Mouse (Mus musculus) retina, postnatal 1 day (tissue): ENCODE measurements around the gene Klhdc3.

Source experiments
- DNase-seq: peaks from one replicate; pipeline ENCODE4 v3.0.0-alpha.2; 2012

Klhdc3 gene

GRCm38 (mm10) chr17:46680760-46681373, at the start of gene Klhdc3:
Gene Klhdc3, minus strand, starts transcription at chr17:46680914.
- DNase-seq = peak; percentile 99

- peak; percentile 20 for DNase-seq
These were observed 48.2 kb upstream of the Klhdc3 start, which contains the start of gene Gnmt for GRCm38 (mm10) chr17:46728904-46729318. Gene Gnmt, minus strand, starts transcription at chr17:46729168.

GRCm38 (mm10) chr17:46728496-46728895, 47.8 kb upstream of the Klhdc3 start:
- no peak for DNase-seq

- DNase-seq = peak; percentile 30
These were observed 47.3 kb upstream of the Klhdc3 start for GRCm38 (mm10) chr17:46728021-46728420.

DNA sequence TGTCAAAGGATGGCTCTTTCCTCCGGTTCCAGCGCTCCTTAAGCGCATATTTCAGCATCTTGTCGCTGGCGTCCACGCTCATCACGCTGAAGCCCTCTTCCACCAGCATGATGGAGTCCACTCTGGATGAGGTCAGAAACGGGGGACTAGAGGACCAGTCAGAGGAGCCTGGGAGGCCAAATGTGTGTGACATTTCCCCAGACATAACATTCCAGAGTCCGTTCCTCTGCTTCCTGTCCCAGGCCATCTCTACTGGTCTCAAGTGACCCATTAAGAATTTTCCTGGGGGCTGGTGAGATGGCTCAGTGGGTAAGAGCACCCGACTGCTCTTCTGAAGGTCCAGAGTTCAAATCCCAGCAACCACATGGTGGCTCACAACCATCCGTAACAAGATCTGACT, 46.6 kb upstream of the Klhdc3 start:
- DNase-seq = no peak

- no peak for DNase-seq
These were observed 45.3 kb upstream of the Klhdc3 start for GRCm38 (mm10) chr17:46725731-46726645.

DNA sequence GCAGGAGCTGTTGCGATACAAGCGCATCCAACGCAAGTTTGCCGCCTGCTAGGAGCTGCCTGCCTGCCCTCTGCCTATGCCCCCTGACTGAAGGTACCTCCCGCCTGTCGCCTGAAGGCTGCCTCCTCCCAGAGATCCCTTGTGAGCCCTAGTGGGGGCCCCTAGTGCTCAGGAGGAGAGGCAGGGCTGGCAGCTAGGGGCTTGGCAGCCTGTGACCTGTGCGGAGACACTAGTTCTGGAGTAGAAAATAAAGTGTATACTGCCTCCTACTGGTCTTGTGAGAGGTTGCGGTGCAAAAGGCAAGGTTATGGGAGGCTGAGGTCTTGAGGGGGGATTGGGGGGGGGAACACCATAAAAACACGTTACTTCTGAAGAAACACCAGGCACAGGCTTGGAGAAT, 44.6 kb upstream of the Klhdc3 start:
- DNase-seq = peak; percentile 80

DNA sequence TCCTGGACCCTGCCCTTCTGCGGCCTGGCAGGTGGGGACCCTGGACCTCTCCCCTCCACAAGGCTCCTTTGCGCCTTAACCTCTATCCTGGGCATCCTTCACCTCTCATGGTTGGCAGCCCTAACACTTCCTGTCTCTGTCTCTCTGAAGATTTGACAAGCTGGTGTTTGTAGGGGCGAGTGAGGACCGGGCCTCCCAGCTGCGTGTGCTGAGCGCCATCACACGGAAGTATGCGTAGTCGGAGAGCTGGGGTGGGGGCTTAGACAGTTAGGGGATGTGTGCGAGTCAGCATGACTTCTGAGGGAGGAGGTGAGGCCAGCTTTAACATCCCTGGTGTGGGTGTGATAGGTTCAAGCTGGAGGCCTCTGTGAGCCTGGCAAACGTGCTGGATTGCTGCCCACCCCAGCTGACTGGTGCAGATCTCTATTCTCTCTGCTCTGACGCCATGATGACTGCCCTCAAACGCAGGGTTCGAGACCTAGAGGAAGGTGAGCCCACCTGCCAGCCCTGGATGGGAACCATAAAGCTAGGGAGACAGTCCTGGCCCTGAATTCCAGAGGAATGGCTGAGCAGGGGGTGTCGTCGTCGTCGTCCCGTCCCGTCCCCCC, 43.9 kb upstream of the Klhdc3 start:
- DNase-seq = no peak

DNA sequence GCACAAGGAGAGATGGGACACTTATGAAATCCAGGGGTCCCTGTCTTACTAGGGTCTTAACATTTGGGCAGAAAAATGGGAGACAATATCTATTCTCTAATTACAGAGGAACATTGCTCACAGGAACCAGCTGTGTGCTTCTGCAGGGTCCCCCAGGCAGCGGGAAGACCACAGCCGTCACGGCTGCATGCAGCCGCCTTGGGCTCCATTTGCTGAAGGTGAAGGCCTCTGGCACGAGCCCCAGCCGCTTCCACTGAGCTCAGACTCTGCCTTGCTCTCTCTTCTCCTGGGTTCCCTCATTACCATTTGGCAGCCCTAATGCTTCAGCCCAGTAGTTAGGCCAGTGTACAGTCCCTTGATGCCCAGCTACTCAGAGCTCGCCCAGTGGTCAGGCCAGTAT, 40.4 kb upstream of the Klhdc3 start:
- DNase-seq = no peak

GRCm38 (mm10) chr17:46714756-46715481, 34.2 kb upstream of the Klhdc3 start:
- DNase-seq = no peak

DNA sequence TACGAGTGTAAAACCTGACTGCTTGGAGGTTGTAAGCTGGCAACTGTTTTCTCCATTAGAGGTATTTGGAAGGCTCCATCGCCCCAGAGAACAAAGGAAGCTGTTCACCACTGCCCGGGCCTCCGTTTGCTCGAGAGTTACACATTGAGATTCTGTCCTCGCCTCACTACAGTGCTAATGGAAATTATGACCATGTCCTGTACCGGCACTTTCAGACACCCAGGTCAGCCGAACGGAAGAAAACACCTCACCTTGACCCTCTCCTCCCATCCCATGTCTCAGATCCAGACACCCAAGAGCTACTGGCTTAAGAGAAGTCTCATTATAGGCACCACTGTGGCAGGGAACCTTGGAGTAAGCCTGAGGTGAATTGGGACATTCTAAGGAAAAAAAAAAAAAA, 33.1 kb upstream of the Klhdc3 start:
- DNase-seq = no peak

- DNase-seq = no peak
These were observed 31.7 kb upstream of the Klhdc3 start for GRCm38 (mm10) chr17:46712442-46712841.

GRCm38 (mm10) chr17:46711612-46712271, 31.0 kb upstream of the Klhdc3 start:
- peak; percentile 24 for DNase-seq

GRCm38 (mm10) chr17:46710959-46711597, 30.4 kb upstream of the Klhdc3 start, which contains the start of gene Pex6:
Gene Pex6, plus strand, starts transcription at chr17:46711463.
- peak; percentile 97 for DNase-seq

DNA sequence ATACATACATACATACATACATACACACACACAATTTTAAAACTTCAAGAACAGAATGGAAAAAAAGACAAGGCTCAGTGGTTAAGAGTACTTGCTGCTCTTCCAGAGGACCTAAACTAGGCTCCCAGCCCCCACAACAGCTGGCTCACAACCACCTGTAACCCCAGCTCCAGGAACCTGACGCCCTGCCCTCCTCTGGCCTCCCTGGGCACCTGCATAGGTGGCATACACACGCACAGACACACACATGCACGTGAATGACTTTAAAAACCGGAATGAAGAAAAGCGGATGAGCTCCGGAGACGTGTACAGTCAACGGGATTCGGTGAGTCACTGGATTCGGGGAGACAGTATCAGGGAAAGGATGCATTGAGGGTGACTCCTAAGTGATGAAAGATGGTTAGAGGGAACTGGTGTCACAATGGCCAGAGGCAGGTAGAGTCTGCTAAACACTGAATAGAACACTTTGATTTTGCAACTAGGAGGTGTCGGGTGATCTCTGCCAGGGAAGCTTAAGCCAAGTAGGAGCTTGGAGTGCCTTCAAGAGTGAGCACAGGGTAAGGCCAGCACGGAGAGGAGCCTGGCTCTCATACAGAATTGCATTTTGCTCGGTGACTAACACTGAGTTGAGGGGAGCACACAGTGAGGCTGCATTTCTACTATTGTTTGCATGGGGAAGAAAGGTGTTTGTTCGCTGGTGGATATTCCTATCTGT, 25.8 kb upstream of the Klhdc3 start:
- no peak for DNase-seq

DNA sequence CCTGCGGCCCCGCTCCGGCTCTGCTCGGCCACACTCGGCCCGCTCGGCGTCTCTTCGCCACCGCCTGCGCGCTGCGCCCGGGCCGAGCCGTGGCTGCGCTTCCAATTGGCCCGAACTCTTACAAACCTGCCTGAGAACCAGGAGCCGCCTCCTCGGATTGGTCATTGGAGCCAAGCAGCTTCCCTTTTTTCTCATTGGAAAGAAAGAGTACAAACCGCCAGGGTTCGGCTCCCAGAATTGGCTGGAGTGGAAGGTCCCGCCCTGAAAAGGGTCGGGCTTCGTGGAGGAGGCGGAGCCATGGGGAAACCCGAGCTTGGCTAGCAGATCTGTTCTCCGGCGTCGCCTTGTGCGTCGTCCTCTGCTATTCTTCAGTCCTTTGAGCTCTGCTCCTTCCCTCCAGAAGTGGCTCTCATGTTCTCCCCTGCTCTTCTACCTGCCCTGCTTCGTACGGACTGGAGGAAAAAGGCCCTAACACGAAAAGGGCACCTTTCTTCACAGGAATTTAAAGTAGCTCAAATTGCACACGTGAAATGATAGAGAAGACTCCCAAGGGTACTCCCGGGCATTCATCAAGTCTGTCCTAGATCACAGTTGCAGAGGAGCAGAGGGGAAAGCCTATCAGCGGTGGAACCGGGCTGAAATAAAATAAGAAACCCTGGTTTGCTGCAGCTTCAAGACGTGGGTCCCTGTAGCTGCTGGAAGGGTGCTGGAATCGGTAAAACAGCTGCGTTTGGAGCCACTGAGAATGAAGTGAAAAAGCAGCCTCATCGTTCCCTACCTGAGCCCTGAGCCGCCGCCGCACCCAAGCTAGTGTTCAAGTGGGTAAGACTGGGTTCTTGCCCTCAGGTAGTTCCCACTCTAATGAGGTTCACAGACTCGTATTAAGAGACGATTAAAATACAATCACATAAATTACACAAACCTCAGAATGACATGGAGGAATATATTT, 24.4 kb upstream of the Klhdc3 start, which contains the start of gene Ppp2r5d:
TSS of gene Ppp2r5d (minus strand) at position 225 of the 949 bp plus-strand sequence.
- DNase-seq = peak; percentile 99

- DNase-seq = peak; percentile 27
These were observed 23.5 kb upstream of the Klhdc3 start for GRCm38 (mm10) chr17:46703971-46704886.

DNA sequence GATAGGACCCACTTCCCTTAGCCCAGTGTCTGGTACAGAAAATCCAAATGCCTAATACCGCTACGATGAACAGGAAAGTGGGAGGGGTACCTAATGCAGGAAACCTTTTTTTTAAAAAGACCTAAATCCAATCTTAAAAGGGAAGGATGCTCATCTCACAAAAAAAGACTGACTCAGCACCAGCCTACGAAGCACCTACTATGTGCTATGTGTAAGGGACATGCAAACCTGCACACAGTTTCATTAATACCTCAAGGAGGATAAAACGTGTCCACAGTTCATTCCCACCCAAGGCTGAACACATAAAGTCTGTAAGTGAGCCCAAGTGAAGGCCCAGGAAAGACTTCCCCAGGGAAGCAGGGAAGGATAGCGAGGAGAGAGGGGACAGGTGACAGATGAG, 21.8 kb upstream of the Klhdc3 start:
- no peak for DNase-seq

GRCm38 (mm10) chr17:46702100-46702499, 21.4 kb upstream of the Klhdc3 start:
- DNase-seq = no peak
